Mouse (Mus musculus) embryonic facial prominence, embryonic 11.5 days (tissue): ENCODE measurements around the gene Pnrc1. TPM values are rescaled to one million over a fixed set of nuclear protein-coding genes. Genes with fewer than 3 reads are reported as not detected.
"Not testable (repeated sequence)": the region's sequence is repeated elsewhere in the genome, so short reads cannot be mapped to it uniquely, and the experiment has no call there.

Experiments
- ATAC-seq: fragments of 200-750 bp; cut with Nextera tagmentation; replicated peaks from 2 replicates; pipeline ENCODE4 v1.8.0; 2017; ENCODE audit warnings: low read depth; ENCODE audit not compliant: insufficient number of reproducible peaks, low FRiP score, low TSS enrichment
- DNase-seq: peaks from one replicate; pipeline ENCODE4 v3.0.0-alpha.2; 2015; ENCODE audit warnings: low spot score
- H3K27ac ChIP-seq: fragments of 300-500 bp; sonication (generic); replicated peaks from 2 replicates; pipeline ENCODE4 v1.5.1; 2014; ENCODE audit warnings: mild to moderate bottlenecking, low read depth, low read length, control low read depth
- H3K27me3 ChIP-seq: fragments of 300-500 bp; sonication (generic); 2 replicates; pipeline ENCODE4 v1.6.1; 2014; ENCODE audit warnings: mild to moderate bottlenecking, low read length, moderate library complexity, mixed read lengths; ENCODE audit not compliant: control insufficient read depth, insufficient read depth
- H3K36me3 ChIP-seq: fragments of 300-500 bp; sonication (generic); replicated peaks from 2 replicates; pipeline ENCODE4 v1.6.1; 2014; ENCODE audit warnings: low read depth, mild to moderate bottlenecking, low read length, moderate library complexity, mixed read lengths; ENCODE audit not compliant: control insufficient read depth, insufficient read depth
- H3K4me1 ChIP-seq: fragments of 300-500 bp; sonication (generic); 2 replicates; pipeline ENCODE4 v1.6.1; 2014; ENCODE audit warnings: low read length, mixed read lengths; ENCODE audit not compliant: control insufficient read depth, insufficient read depth
- H3K4me2 ChIP-seq: fragments of 300-500 bp; sonication (generic); 2 replicates; pipeline ENCODE4 v1.6.1; 2014; ENCODE audit warnings: low read depth, mild to moderate bottlenecking, control low read depth, low read length, moderate library complexity
- H3K4me3 ChIP-seq: fragments of 300-500 bp; sonication (generic); 2 replicates; pipeline ENCODE4 v1.5.1; 2014; ENCODE audit warnings: low read depth, low read length, control low read depth
- H3K9ac ChIP-seq: fragments of 300-500 bp; sonication (generic); replicated peaks from 2 replicates; pipeline ENCODE4 v1.6.1; 2014; ENCODE audit warnings: mild to moderate bottlenecking, control low read depth, low read length
- H3K9me3 ChIP-seq: fragments of 300-500 bp; sonication (generic); replicated peaks from 2 replicates; pipeline ENCODE4 v1.6.1; 2016; ENCODE audit warnings: mild to moderate bottlenecking, low read length, inconsistent platforms, mixed read lengths; ENCODE audit not compliant: control insufficient read depth
- WGBS: fragments of 180-500 bp; shearing (Covaris S2); extraction: QIAGEN DNeasy Blood & Tissue Kit; methylation state at CpG from one replicate; pipeline ENCODE4 v1.1.7; 2014; 5-methylcytosine and 5-hydroxymethylcytosine counted together
- polyA plus RNA-seq: library from polyadenylated mRNA; unstranded; fragments of >200 nt; fragmentation: Nextera tagmentation; extraction: Ambion mirVana; gene quantifications from 2 replicates; pipeline ENCODE4 v1.2.1, GENCODE M21; 2014

Gene Pnrc1
- 115 TPM in 2 replicates for polyA plus RNA-seq

DNA sequence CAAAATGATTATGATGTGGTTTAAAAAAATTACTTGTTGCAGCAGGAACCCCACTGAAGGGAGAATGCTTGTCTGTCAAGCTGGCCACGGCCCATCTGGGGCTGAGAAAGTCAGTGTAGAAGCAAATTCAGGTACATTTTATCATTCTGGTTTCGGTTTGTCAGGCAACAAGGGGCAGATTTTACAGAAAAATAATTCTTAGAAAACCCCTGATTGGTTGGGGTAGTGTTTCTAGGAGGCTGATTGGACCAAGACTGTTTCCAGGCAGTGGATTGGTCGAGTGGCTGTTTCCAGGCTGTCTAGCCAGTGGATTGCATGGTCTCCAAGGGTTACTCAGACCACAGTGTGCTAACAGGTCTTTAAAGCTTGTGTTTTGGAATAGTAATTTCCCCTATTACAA, at the start of gene Pnrc1:
Gene Pnrc1, minus strand, starts transcription at position 162 of the 400 bp plus-strand sequence.
- WGBS: 56% methylated on average over 3 of the region's 3 CpGs
- H3K4me1 ChIP-seq: no peaks in the 10 kb centered on the region
- ATAC-seq: peak; percentile 85; the same call in 1 of the 2 replicates
- 0 out of 2 replicates have a peak within 1 kb of the TSS, but pooled peaks have one; percentile 16 for H3K4me2 ChIP-seq
- H3K9ac ChIP-seq: peak within 1 kb of the TSS; percentile 18; the same call in 1 of the 2 replicates
- H3K27me3 ChIP-seq: no peaks in the 10 kb centered on the region
- H3K4me3 ChIP-seq: no peak within 1 kb of the TSS
- H3K27ac ChIP-seq: no peak within 1 kb of the TSS
- H3K9me3 ChIP-seq: no peaks in the 10 kb centered on the region
- no peaks in the 10 kb centered on the region for H3K36me3 ChIP-seq
- DNase-seq: peak; percentile 67

DNA sequence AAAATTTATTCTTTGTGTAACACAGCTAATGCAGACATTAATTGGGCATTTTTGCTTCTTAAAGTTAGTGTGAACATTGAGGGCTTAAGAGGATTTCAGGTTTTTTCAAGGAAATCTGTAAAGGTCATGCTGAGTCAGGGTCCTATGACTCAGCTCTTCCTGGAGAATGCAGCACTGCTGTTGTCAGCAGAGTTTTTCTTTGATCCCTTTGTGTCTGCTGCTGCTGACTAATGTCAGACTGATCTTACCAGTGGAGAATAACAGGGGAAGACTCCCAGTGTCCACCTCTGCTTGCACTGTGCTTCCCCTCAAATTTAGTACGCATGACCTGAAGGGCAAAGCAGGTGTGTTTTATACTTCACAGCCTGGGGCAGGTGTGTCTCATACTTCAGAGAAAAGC, 48.0 kb upstream of the Pnrc1 start:
- no peaks in the 10 kb centered on the region for H3K4me1 ChIP-seq
- H3K4me3 ChIP-seq: no peak overlapping the region
- peaks cover 2% of the 10 kb centered on the region; the same call in 1 of the 2 replicates for H3K36me3 ChIP-seq
- no peaks in the 10 kb centered on the region for H3K27me3 ChIP-seq
- 86% methylated on average over 1 of the region's 1 CpGs for WGBS
- H3K9ac ChIP-seq: no peak overlapping the region
- DNase-seq: no peak
- no peaks in the 10 kb centered on the region for H3K9me3 ChIP-seq
- H3K4me2 ChIP-seq: no peak overlapping the region
- no peak overlapping the region for H3K27ac ChIP-seq
- no peak for ATAC-seq

DNA sequence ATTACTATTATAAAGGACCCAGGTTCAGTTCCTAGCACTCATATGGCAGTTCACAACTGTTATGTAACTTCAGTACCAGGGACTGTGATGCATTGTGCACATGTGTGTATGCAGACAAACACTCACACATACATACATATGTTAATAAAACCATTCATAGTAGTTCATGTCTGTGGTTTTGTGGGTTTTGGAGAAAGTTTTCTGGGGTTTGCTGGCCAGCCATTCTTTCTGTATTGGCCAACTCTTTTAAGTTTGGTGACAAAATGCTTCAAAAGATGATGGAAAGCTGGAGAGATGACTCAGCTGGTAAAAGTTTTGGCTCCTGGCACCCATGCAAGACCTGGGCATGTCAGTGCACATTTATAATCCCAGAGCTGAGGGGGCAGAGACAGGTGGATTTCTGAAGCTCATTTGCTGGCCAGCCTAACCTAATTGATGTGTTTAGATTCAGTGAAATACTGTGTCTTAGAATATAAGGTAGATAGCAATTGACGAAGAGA, 43.0 kb upstream of the Pnrc1 start:
- Histone ChIP-seq H3K4me3 (no peak overlapping the region), H3K4me1 (no peaks in the 10 kb centered on the region), H3K4me2 (no peak overlapping the region), H3K9ac (no peak overlapping the region), H3K9me3 (no peaks in the 10 kb centered on the region), H3K36me3 (peaks cover 2% of the 10 kb centered on the region; the same call in 1 of the 2 replicates), H3K27me3 (no peaks in the 10 kb centered on the region), H3K27ac (no peak overlapping the region)
- 90% methylated on average over 1 of the region's 1 CpGs for WGBS
- DNase-seq (no peak), ATAC-seq (no peak)

DNA sequence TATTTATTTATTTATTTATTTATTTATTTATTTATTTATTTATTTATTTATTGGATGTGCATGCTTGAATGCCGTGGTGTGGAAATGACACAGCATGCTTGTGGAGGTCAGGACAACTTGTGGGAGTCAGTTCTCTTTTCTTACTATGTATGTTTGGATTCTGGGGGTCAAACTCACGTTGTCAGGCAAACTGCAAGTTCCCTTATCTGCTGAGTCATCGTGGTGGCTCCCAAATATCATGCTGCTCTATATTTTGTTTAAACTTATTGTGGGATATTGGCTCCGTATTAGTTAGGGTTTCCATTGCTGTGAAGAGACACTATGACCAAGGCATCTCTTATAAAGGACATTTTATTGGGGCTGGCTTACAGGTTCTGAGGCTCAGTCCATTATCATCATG, 41.2 kb upstream of the Pnrc1 start:
- Histone ChIP-seq H3K36me3 (peaks cover 2% of the 10 kb centered on the region; the same call in 1 of the 2 replicates), H3K27me3 (no peaks in the 10 kb centered on the region)
- WGBS: 94% methylated on average over 4 of the region's 4 CpGs

DNA sequence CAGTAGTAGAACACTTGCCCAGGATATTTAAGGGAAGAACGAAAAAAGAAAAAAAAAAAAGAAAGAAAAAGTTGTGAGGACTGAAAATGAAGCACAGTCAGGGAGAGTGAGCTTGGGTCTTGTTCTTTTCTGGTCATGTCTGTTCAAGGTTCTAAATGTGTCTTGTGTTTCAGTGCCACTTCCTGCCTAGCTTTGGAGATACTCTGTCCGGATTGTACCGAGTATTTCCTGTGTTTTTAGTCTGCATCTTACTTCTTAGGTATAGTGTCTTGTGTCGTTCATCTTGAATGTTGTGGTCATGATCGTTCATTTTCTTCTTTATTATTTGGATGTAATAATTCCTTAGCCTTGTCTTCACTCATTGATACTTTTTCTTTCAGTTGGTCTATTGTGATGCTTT, 25.9 kb upstream of the Pnrc1 start:
- Histone ChIP-seq H3K4me1 (no peaks in the 10 kb centered on the region), H3K9me3 (no peaks in the 10 kb centered on the region), H3K4me2 (no peak overlapping the region), H3K27ac (no peak overlapping the region), H3K4me3 (no peak overlapping the region), H3K36me3 (no peaks in the 10 kb centered on the region), H3K9ac (no peak overlapping the region), H3K27me3 (no peaks in the 10 kb centered on the region)
- ATAC-seq (no peak), DNase-seq (no peak)
- WGBS: 87% methylated on average over 5 of the region's 5 CpGs

More for the DNA sequence above, 41.2 kb upstream of the Pnrc1 start:
- H3K27ac ChIP-seq: no peak overlapping the region
- no peak overlapping the region for H3K9ac ChIP-seq
- H3K4me1 ChIP-seq: no peaks in the 10 kb centered on the region
- ATAC-seq: no peak
- no peak overlapping the region for H3K4me3 ChIP-seq
- DNase-seq: no peak
- no peak overlapping the region for H3K4me2 ChIP-seq
- H3K9me3 ChIP-seq: no peaks in the 10 kb centered on the region

DNA sequence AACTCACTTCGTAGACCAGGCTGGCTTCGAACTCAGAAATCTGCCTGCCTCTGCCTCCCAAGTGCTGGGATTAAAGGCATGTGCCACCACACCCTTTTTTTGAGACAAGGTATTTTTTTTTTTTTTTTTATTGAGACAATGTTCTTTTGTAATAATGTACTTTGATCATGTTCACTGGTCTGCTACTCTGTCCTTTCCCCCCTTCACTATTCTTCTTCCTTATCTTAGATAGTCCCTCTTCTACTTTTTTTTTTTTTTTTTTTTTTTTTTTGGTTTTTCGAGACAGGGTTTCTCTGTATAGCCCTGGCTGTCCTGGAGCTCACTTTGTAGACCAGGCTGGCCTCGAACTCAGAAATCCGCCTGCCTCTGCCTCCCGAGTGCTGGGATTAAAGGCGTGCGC, 24.2 kb upstream of the Pnrc1 start:
- not testable (repeated sequence) for H3K4me1 ChIP-seq, DNase-seq, H3K36me3 ChIP-seq, H3K27ac ChIP-seq, H3K9ac ChIP-seq, H3K4me3 ChIP-seq, ATAC-seq, H3K27me3 ChIP-seq, H3K9me3 ChIP-seq, H3K4me2 ChIP-seq
- WGBS: 98% methylated on average over 6 of the region's 8 CpGs

DNA sequence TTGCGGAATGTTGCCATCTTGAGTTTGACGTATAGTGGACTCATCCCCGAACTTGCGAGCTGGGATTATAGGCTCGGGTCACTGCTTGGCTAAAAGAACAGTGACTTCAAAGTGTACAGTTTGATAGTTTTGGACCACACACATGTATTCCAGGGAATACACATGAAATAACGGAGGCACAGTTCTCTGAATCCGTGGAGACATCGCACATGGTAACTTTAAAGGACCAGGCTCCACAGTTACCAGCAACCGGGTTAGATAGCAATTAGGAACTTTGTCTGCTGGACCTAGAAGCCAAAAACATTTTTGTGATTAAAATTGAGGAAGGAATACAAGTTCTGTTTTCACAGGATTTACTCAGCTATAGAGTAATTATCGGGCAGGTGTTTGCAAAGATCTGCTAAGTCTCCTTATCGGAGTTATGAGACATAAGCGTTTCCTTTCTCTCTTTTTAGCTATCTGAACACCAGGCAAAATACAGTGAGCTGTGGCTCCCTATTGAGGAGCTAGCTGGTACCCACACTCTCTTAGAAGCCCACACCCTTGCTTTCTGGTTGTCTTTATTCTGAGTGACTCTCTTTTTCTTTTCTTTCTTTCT, 21.0 kb upstream of the Pnrc1 start:
- Histone ChIP-seq H3K27me3 (no peaks in the 10 kb centered on the region), H3K9ac (peak overlapping the region; percentile 74), H3K4me2 (peak overlapping the region; percentile 47), H3K9me3 (no peaks in the 10 kb centered on the region), H3K27ac (no peak overlapping the region), H3K4me1 (no peaks in the 10 kb centered on the region), H3K36me3 (no peaks in the 10 kb centered on the region), H3K4me3 (peak overlapping the region; percentile 74)
- 17% methylated on average over 12 of the region's 12 CpGs for WGBS
- ATAC-seq (no peak), DNase-seq (no peak)
